Mouse (Mus musculus) midbrain, embryonic 16.5 days (tissue): ENCODE measurements around the gene Ehbp1. TPM values are rescaled to one million over a fixed set of nuclear protein-coding genes. Genes with fewer than 3 reads are reported as not detected.

Experiments
- ATAC-seq: fragments of 200-750 bp; cut with Nextera tagmentation; 2 replicates; pipeline ENCODE4 v1.8.0; 2017; ENCODE audit warnings: moderate TSS enrichment
- H3K27ac ChIP-seq: fragments of 300-500 bp; sonication (generic); 2 replicates; pipeline ENCODE4 v1.5.1; 2014; ENCODE audit warnings: mild to moderate bottlenecking, low read length, mixed read lengths
- H3K27me3 ChIP-seq: fragments of 300-500 bp; sonication (generic); 2 replicates; pipeline ENCODE4 v1.6.1; 2014; ENCODE audit warnings: low read depth, low read length, mixed read lengths; ENCODE audit not compliant: control insufficient read depth, insufficient read depth
- H3K36me3 ChIP-seq: fragments of 300-500 bp; sonication (generic); 2 replicates; pipeline ENCODE4 v1.6.1; 2014; ENCODE audit warnings: mild to moderate bottlenecking, low read length, moderate library complexity, mixed read lengths; ENCODE audit not compliant: control insufficient read depth, insufficient read depth
- H3K4me1 ChIP-seq: fragments of 300-500 bp; sonication (generic); 2 replicates; pipeline ENCODE4 v1.6.1; 2014; ENCODE audit warnings: mild to moderate bottlenecking, low read length, mixed read lengths; ENCODE audit not compliant: control insufficient read depth, insufficient read depth
- H3K4me2 ChIP-seq: fragments of 300-500 bp; sonication (generic); 2 replicates; pipeline ENCODE4 v1.6.1; 2014; ENCODE audit warnings: mild to moderate bottlenecking, low read length, mixed read lengths
- H3K4me3 ChIP-seq: fragments of 300-500 bp; sonication (generic); 2 replicates; pipeline ENCODE4 v1.5.1; 2014; ENCODE audit warnings: low read depth, mild to moderate bottlenecking, low read length, moderate library complexity, mixed read lengths
- H3K9ac ChIP-seq: fragments of 300-500 bp; sonication (generic); 2 replicates; pipeline ENCODE4 v1.6.1; 2014; ENCODE audit warnings: low read depth, low read length, mixed read lengths
- H3K9me3 ChIP-seq: fragments of 300-500 bp; sonication (generic); replicated peaks from 2 replicates; pipeline ENCODE4 v1.6.1; 2014; ENCODE audit warnings: mild to moderate bottlenecking, low read length, mixed read lengths; ENCODE audit not compliant: control insufficient read depth, poor library complexity, severe bottlenecking
- WGBS: fragments of 180-500 bp; shearing (Covaris S2); extraction: QIAGEN DNeasy Blood & Tissue Kit; methylation state at CpG from one replicate; pipeline ENCODE4 v1.1.7; 2014; 5-methylcytosine and 5-hydroxymethylcytosine counted together
- polyA plus RNA-seq: library from polyadenylated mRNA; unstranded; fragments of >200 nt; fragmentation: Nextera tagmentation; extraction: Ambion mirVana; gene quantifications from 2 replicates; pipeline ENCODE4 v1.2.1, GENCODE M21; 2015

Gene Ehbp1
- polyA plus RNA-seq, 1 experiment from 2014 or later: 23.3 TPM

GRCm38 (mm10) chr11:22269643-22270042, 72.4 kb downstream of the Ehbp1 start:
- 0 out of 2 replicates have a peak, but pooled peaks cover 2% of the 10 kb centered on the region for H3K4me1 ChIP-seq
- no peaks in the 10 kb centered on the region for H3K36me3 ChIP-seq
- H3K4me2 ChIP-seq: no peak overlapping the region
- no peak overlapping the region for H3K4me3 ChIP-seq
- H3K27me3 ChIP-seq: no peaks in the 10 kb centered on the region
- H3K27ac ChIP-seq: no peak overlapping the region
- ATAC-seq: no peak
- H3K9me3 ChIP-seq: no peaks in the 10 kb centered on the region
- 86% methylated on average over 4 of the region's 4 CpGs for WGBS
- no peak overlapping the region for H3K9ac ChIP-seq

- Histone ChIP-seq H3K9ac (no peak overlapping the region), H3K27ac (no peak overlapping the region), H3K4me1 (0 out of 2 replicates have a peak, but pooled peaks cover 2% of the 10 kb centered on the region), H3K27me3 (no peaks in the 10 kb centered on the region), H3K9me3 (no peaks in the 10 kb centered on the region; the same call in 1 of the 2 replicates), H3K4me3 (no peak overlapping the region), H3K36me3 (no peaks in the 10 kb centered on the region), H3K4me2 (no peak overlapping the region)
- no peak for ATAC-seq
- 84% methylated on average over 3 of the region's 3 CpGs for WGBS
Observed at GRCm38 (mm10) chr11:22269173-22269572, 72.9 kb downstream of the Ehbp1 start.

- Histone ChIP-seq H3K4me1 (0 out of 2 replicates have a peak, but pooled peaks cover 2% of the 10 kb centered on the region), H3K4me3 (no peak overlapping the region), H3K4me2 (no peak overlapping the region), H3K36me3 (no peaks in the 10 kb centered on the region), H3K27ac (no peak overlapping the region), H3K9ac (no peak overlapping the region), H3K27me3 (no peaks in the 10 kb centered on the region), H3K9me3 (no peaks in the 10 kb centered on the region; the same call in 1 of the 2 replicates)
- peak; percentile 45; the same call in 1 of the 2 replicates for ATAC-seq
Observed at GRCm38 (mm10) chr11:22267014-22267413, 75.1 kb downstream of the Ehbp1 start.

GRCm38 (mm10) chr11:22255418-22255817, 86.7 kb downstream of the Ehbp1 start:
- H3K4me1 ChIP-seq: no peaks in the 10 kb centered on the region
- no peaks in the 10 kb centered on the region for H3K27me3 ChIP-seq
- no peak overlapping the region for H3K4me2 ChIP-seq
- H3K9ac ChIP-seq: no peak overlapping the region
- H3K27ac ChIP-seq: no peak overlapping the region
- H3K9me3 ChIP-seq: no peaks in the 10 kb centered on the region
- H3K4me3 ChIP-seq: no peak overlapping the region
- 97% methylated on average over 1 of the region's 1 CpGs for WGBS
- ATAC-seq: no peak
- no peaks in the 10 kb centered on the region for H3K36me3 ChIP-seq

- Histone ChIP-seq H3K9ac (no peak overlapping the region), H3K27ac (no peak overlapping the region), H3K4me3 (no peak overlapping the region), H3K27me3 (no peaks in the 10 kb centered on the region), H3K4me1 (no peaks in the 10 kb centered on the region), H3K36me3 (0 out of 2 replicates have a peak, but pooled peaks cover 2% of the 10 kb centered on the region), H3K9me3 (no peaks in the 10 kb centered on the region), H3K4me2 (no peak overlapping the region)
- 81% methylated on average over 2 of the region's 2 CpGs for WGBS
- no peak for ATAC-seq
Observed at GRCm38 (mm10) chr11:22249363-22249762, 92.7 kb downstream of the Ehbp1 start.

- Histone ChIP-seq H3K27ac (no peak overlapping the region), H3K9ac (no peak overlapping the region), H3K4me2 (no peak overlapping the region), H3K9me3 (no peaks in the 10 kb centered on the region), H3K4me3 (no peak overlapping the region), H3K4me1 (no peaks in the 10 kb centered on the region), H3K27me3 (no peaks in the 10 kb centered on the region), H3K36me3 (0 out of 2 replicates have a peak, but pooled peaks cover 2% of the 10 kb centered on the region)
- WGBS: 78% methylated on average over 4 of the region's 4 CpGs
- no peak for ATAC-seq
Observed at GRCm38 (mm10) chr11:22247736-22248135, 94.4 kb downstream of the Ehbp1 start.

- Histone ChIP-seq H3K4me1 (no peaks in the 10 kb centered on the region), H3K27me3 (no peaks in the 10 kb centered on the region), H3K36me3 (0 out of 2 replicates have a peak, but pooled peaks cover 2% of the 10 kb centered on the region), H3K27ac (no peak overlapping the region), H3K9ac (no peak overlapping the region), H3K4me2 (no peak overlapping the region), H3K4me3 (no peak overlapping the region), H3K9me3 (no peaks in the 10 kb centered on the region)
- no peak for ATAC-seq
Observed at GRCm38 (mm10) chr11:22247069-22247468, 95.0 kb downstream of the Ehbp1 start.

- Histone ChIP-seq H3K36me3 (no peaks in the 10 kb centered on the region), H3K4me3 (no peak overlapping the region), H3K4me2 (no peak overlapping the region), H3K27ac (no peak overlapping the region), H3K9ac (no peak overlapping the region), H3K9me3 (no peaks in the 10 kb centered on the region), H3K4me1 (no peaks in the 10 kb centered on the region), H3K27me3 (no peaks in the 10 kb centered on the region)
- 87% methylated on average over 5 of the region's 5 CpGs for WGBS
- no peak for ATAC-seq
Observed at GRCm38 (mm10) chr11:22235558-22235957, 106.5 kb downstream of the Ehbp1 start.

DNA sequence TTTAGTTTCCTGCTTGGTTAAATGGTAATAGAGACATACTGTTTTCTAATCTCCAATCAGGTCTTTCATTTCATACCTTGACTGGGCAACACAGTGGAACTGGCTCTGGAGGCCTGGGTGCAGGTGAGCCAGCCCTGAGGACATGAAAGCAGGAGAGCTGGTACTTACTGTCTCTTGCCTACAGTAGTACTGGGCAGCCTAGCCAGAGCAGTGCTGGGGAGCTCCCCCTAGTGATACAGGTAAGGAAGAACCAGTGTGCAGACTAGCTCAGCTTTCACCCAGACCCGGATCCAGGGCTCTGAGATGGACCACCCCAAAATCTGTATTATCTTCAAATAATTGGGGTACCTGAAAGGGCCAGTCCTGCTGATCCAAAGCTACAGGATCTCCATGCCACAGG, 107.4 kb downstream of the Ehbp1 start:
- no peaks in the 10 kb centered on the region for H3K36me3 ChIP-seq
- no peaks in the 10 kb centered on the region for H3K9me3 ChIP-seq
- no peaks in the 10 kb centered on the region for H3K4me1 ChIP-seq
- H3K27ac ChIP-seq: no peak overlapping the region
- no peak overlapping the region for H3K9ac ChIP-seq
- H3K27me3 ChIP-seq: no peaks in the 10 kb centered on the region
- whole genome bisulfite sequencing: 73% methylated on average over 1 of the region's 1 CpGs
- no peak overlapping the region for H3K4me2 ChIP-seq
- ATAC-seq: no peak; the same call in 1 of the 2 replicates
- H3K4me3 ChIP-seq: no peak overlapping the region
